Mouse (Mus musculus) CH12.LX (cell line): ENCODE data around the gene Irf2. TPM values are rescaled to one million over a fixed set of nuclear protein-coding genes. Genes with fewer than 3 reads are reported as not detected.

Source experiments
- DNase-seq: peaks from one replicate; pipeline ENCODE4 v3.0.0-alpha.2; 2013; ENCODE audit errors: extremely low read depth
- H3K27ac ChIP-seq: 2 replicates; pipeline ENCODE4 v1.5.1; 2012; ENCODE audit warnings: low read depth, mild to moderate bottlenecking, control low read depth, moderate library complexity; ENCODE audit not compliant: insufficient read depth
- H3K27me3 ChIP-seq: replicated peaks from 2 replicates; pipeline ENCODE3; 2012; ENCODE audit warnings: inconsistent platforms
- H3K36me3 ChIP-seq, 2 experiments: replicated peaks in 1 of 2; 2 replicates each; pipeline versions ENCODE3 to v1.6.1; 2012; ENCODE audit warnings: inconsistent platforms in 1 of 2, low read length in 1 of 2, mild to moderate bottlenecking in 1 of 2, mixed read lengths in 1 of 2, moderate library complexity in 1 of 2; ENCODE audit not compliant: control insufficient read depth in 1 of 2, insufficient read depth in 1 of 2
- H3K4me1 ChIP-seq, 2 experiments: 2 replicates each; pipeline ENCODE4 v1.6.1; 2012; ENCODE audit warnings: inconsistent platforms in 1 of 2, moderate library complexity in 1 of 2; ENCODE audit not compliant: insufficient read depth in 2 of 2, control insufficient read depth in 1 of 2
- H3K4me2 ChIP-seq: 2 replicates; pipeline ENCODE4 v1.6.1; 2012; ENCODE audit warnings: low read depth, mild to moderate bottlenecking, control low read depth; ENCODE audit not compliant: poor library complexity, insufficient read depth, severe bottlenecking
- H3K4me3 ChIP-seq, 3 experiments: fragments of 150-350 bp in 1 of 3; sonication (generic) in 1 of 3; replicated peaks in 1 of 3; 2 replicates each; pipeline versions ENCODE3 to v1.5.1; 2011 to 2012; ENCODE audit warnings: low read depth in 2 of 3, low read length in 2 of 3, mild to moderate bottlenecking in 2 of 3, moderate library complexity in 2 of 3, control low read depth in 1 of 3, improper control_type of control experiment in 1 of 3, inconsistent platforms in 1 of 3, mixed read lengths in 1 of 3; ENCODE audit not compliant: poor library complexity in 1 of 3
- H3K79me2 ChIP-seq: replicated peaks from 2 replicates; pipeline ENCODE4 v1.6.1; 2012; ENCODE audit warnings: mild to moderate bottlenecking, moderate library complexity; ENCODE audit not compliant: control insufficient read depth, poor library complexity, insufficient read depth, severe bottlenecking; ENCODE audit errors: extremely low read depth
- H3K9ac ChIP-seq: 2 replicates; pipeline ENCODE4 v1.6.1; 2012; ENCODE audit warnings: low read depth, mild to moderate bottlenecking, control low read depth, moderate library complexity; ENCODE audit not compliant: insufficient read depth
- H3K9me3 ChIP-seq: replicated peaks from 2 replicates; pipeline ENCODE3; 2012; ENCODE audit warnings: low read length, inconsistent platforms, mixed read lengths
- BHLHE40 ChIP-seq: IDR thresholded peaks from 2 replicates; pipeline ENCODE4 v1.6.1; 2011; ENCODE audit warnings: mild to moderate bottlenecking, low read depth, low read length, improper control_type of control experiment
- CHD1 ChIP-seq: IDR thresholded peaks from 2 replicates; pipeline ENCODE4 v1.6.1; 2012; ENCODE audit warnings: low read depth, low read length, improper control_type of control experiment, inconsistent platforms
- CHD2 ChIP-seq: IDR thresholded peaks from 2 replicates; pipeline ENCODE4 v1.6.1; 2011; ENCODE audit warnings: low read length, improper control_type of control experiment
- HCFC1 ChIP-seq: IDR thresholded peaks from 2 replicates; pipeline ENCODE4 v1.6.1; 2012; ENCODE audit warnings: low read depth, mild to moderate bottlenecking, inconsistent platforms, low read length, improper control_type of control experiment
- IRF4 ChIP-seq: IDR thresholded peaks from 2 replicates; pipeline ENCODE4 v1.6.1; 2014; ENCODE audit warnings: low read depth, mild to moderate bottlenecking, inconsistent platforms, low read length, improper control_type of control experiment
- KAT2A ChIP-seq: IDR thresholded peaks from 2 replicates; pipeline ENCODE4 v1.6.1; 2012; ENCODE audit warnings: low read length, improper control_type of control experiment, inconsistent platforms; ENCODE audit not compliant: insufficient replicate concordance
- MAX ChIP-seq: IDR thresholded peaks from 2 replicates; pipeline ENCODE4 v1.6.1; 2011; ENCODE audit warnings: low read length, improper control_type of control experiment
- MAZ ChIP-seq: IDR thresholded peaks from 2 replicates; pipeline ENCODE4 v1.6.1; 2012; ENCODE audit warnings: low read depth, mild to moderate bottlenecking, inconsistent platforms, low read length, improper control_type of control experiment, moderate library complexity
- MEF2A ChIP-seq: IDR thresholded peaks from 2 replicates; pipeline ENCODE4 v1.6.1; 2014; ENCODE audit warnings: low read depth, mild to moderate bottlenecking, inconsistent platforms, low read length, improper control_type of control experiment, borderline replicate concordance
- NELFE ChIP-seq: IDR thresholded peaks from 2 replicates; pipeline ENCODE4 v1.6.1; 2011; ENCODE audit warnings: low read depth, low read length, improper control_type of control experiment
- NRF1 ChIP-seq: IDR thresholded peaks from 2 replicates; pipeline ENCODE4 v1.6.1; 2014; ENCODE audit warnings: low read depth, mild to moderate bottlenecking, inconsistent platforms, low read length, improper control_type of control experiment, moderate library complexity
- POLR2A ChIP-seq: IDR thresholded peaks from 2 replicates; pipeline ENCODE4 v1.6.1; 2011; ENCODE audit warnings: low read depth, mild to moderate bottlenecking, improper control_type of control experiment, low read length
- SIN3A ChIP-seq: IDR thresholded peaks from 2 replicates; pipeline ENCODE4 v1.6.1; 2012; ENCODE audit warnings: low read length, improper control_type of control experiment, inconsistent platforms
- TBP ChIP-seq: conservative IDR thresholded peaks from 2 replicates; pipeline ENCODE4 v1.6.1; 2011; ENCODE audit warnings: low read depth, low read length, improper control_type of control experiment
- TCF12 ChIP-seq: IDR thresholded peaks from 2 replicates; pipeline ENCODE4 v1.6.1; 2014; ENCODE audit warnings: low read depth, mild to moderate bottlenecking, inconsistent platforms, low read length, improper control_type of control experiment
- UBTF ChIP-seq: IDR thresholded peaks from 2 replicates; pipeline ENCODE4 v1.6.1; 2012; ENCODE audit warnings: low read depth, mild to moderate bottlenecking, inconsistent platforms, low read length, improper control_type of control experiment, moderate library complexity
- USF2 ChIP-seq: conservative IDR thresholded peaks from 2 replicates; pipeline ENCODE4 v1.6.1; 2011; ENCODE audit warnings: low read depth, low read length, improper control_type of control experiment
- dilution Hi-C: fragments of 300-500 bp; cut with MboI; formaldehyde crosslinking; loops from 2 replicates; pipeline ENCODE4 v1.14.3; 2020; ENCODE audit warnings: low sequenced_read_pairs; ENCODE audit not compliant: extremely low pct_unique_long_range_greater_than_20kb, extremely low pct_ligation_motif_present
- in situ Hi-C: fragments of 300-500 bp; cut with MboI; formaldehyde crosslinking; loops from 3 replicates; pipeline ENCODE4 v1.14.3; 2019; ENCODE audit warnings: low sequenced_read_pairs, low pct_ligation_motif_present, low pct_unique_long_range_greater_than_20kb, mixed read lengths
- polyA plus RNA-seq: library from polyadenylated mRNA; unstranded; fragments of >175 nt; gene quantifications from 2 replicates; pipeline ENCODE4 v1.2.1, GENCODE M21; 2012; ENCODE audit warnings: low read depth; ENCODE audit not compliant: insufficient read length
- total RNA-seq, 2 experiments: library from RNA; depleted of rRNA; stranded (reverse); fragments of 300-350 nt in 1 of 2; fragments of >200 nt in 1 of 2; gene quantifications; 2 replicates each; pipeline ENCODE4 v1.2.3; 2012 to 2014

Irf2 gene
- total and polyA plus RNA-seq, 3 experiments = 7.1 to 37.4 (median 10.2) TPM

DNA sequence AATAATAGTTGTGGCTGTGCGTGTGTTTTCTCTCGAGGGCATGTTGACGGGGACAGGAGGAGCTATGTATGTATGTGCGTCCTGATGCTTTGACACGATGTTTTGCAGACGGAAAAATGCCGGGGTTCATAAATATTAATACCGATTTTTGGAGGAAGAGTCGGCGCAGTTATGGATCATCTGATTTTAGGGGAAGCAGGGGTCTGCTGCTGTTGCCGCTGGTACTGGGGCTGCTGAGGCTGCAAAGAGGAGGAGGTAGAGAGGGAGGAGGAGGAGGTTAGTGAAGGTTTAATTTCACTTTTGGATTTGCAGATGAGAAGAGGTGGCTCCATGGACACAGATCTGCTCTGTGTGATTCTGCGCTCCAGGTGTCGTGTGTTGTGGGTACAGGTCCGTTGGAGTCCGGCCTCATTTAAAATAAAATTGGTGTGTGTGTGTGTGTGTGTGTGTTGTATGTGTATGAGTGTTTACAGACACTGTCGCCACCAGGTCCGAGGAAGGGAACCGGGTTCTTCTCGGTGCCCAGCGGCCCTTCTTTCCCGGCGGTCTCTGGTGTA lies 502 bp downstream of the Irf2 start:
- no peaks in the 10 kb centered on the region for H3K27me3 ChIP-seq
- peak overlapping the region; percentile 96 for H3K9ac ChIP-seq
- DNase-seq = no peak
- peaks cover 64% of the 10 kb centered on the region for H3K79me2 ChIP-seq
- peaks cover 4 to 32% of the 10 kb centered on the region in 2 experiments; a peak in 3 of 4 replicates for H3K4me1 ChIP-seq
- peak overlapping the region; percentile 69 to 96 (median 96) for H3K4me3 ChIP-seq
- peaks cover 12% of the 10 kb centered on the region for H3K9me3 ChIP-seq
- H3K36me3 ChIP-seq = peaks cover 3 to 26% of the 10 kb centered on the region in 2 experiments
- H3K27ac ChIP-seq = peak overlapping the region; percentile 91
- TF ChIP-seq TBP = peak; percentile 53; the same call in 1 of the 2 replicates
- no peak for TF ChIP-seq KAT2A
- TF ChIP-seq HCFC1 = no peak
- TF ChIP-seq BHLHE40 = peak; percentile 22; the same call in 1 of the 2 replicates
- TF ChIP-seq IRF4 = no peak
- TF ChIP-seq MAX = no peak; the same call in 1 of the 2 replicates
- TF ChIP-seq NRF1 = no peak
- TF ChIP-seq, all 38 proteins: peak for 2
- in situ Hi-C loops (no loop called here), dilution Hi-C loops (no loop called here)
- H3K4me2 ChIP-seq = no peak overlapping the region

DNA sequence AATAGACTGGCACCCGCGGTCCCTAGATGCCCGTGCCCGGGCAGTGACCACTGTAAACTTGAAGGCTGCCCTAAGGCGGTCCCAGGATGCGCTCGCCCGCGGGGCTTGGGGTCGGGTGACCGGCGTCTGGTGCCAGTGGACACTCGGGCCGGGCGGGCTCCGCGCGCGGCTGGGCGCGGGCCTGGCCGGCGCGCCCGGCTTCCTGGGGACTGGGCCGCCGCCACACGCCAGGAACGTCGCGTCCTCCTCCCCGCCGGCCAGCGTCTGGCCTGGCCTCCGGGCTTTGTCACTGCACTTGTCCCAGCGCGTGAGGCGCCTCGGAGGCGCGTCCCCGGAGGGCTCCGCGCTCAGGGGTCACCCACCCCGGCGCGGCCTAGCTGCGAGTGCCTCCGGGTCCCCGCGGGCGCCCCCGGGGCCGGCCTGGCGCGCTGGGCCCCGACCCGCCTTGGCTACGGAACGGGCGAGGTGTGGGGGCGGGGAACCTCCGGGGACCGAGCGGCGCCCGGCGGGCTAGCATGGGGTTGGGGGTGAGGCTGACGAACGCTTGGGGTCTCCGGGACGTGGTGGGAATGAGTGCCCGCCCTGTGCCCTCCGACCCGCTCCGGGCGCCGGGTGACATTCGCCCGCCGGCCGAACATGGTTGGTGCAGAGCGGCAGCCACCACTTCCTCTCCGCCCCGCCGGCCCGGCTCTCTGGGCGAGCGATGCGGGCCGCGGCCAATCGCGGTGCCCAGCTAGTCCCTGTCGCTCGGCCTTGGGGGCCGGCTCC lies 1.2 kb downstream of the Irf2 start:
- dilution Hi-C loops (no loop called here), in situ Hi-C loops (no loop called here)
- Histone ChIP-seq H3K27me3 (no peaks in the 10 kb centered on the region), H3K9me3 (peaks cover 12% of the 10 kb centered on the region), H3K36me3 (peaks cover 3 to 22% of the 10 kb centered on the region in 2 experiments), H3K79me2 (peaks cover 70% of the 10 kb centered on the region), H3K4me2 (peak overlapping the region; percentile 77; the same call in 1 of the 2 replicates), H3K27ac (peak overlapping the region; percentile 91), H3K9ac (peak overlapping the region; percentile 96), H3K4me1 (peaks cover 4 to 32% of the 10 kb centered on the region in 2 experiments; a peak in 3 of 4 replicates), H3K4me3 (peak overlapping the region; percentile 69 to 96 (median 96))
- peak; percentile 96 for TF ChIP-seq UBTF
- no peak for TF ChIP-seq NRF1
- TF ChIP-seq TCF12 = peak; percentile 69
- peak; percentile 41; the same call in 1 of the 2 replicates for TF ChIP-seq SIN3A
- 0 out of 2 replicates have a peak, but pooled peaks have one; percentile 41 for TF ChIP-seq POLR2A
- no peak for TF ChIP-seq MAZ
- TF ChIP-seq CHD1 = peak; percentile 83; the same call in 1 of the 2 replicates
- 0 out of 2 replicates have a peak, but pooled peaks have one; percentile 7 for TF ChIP-seq IRF4
- no peak for TF ChIP-seq USF2
- TF ChIP-seq MEF2A = 0 out of 2 replicates have a peak, but pooled peaks have one; percentile 19
- TF ChIP-seq CHD2 = peak; percentile 60
- TF ChIP-seq NELFE = 0 out of 2 replicates have a peak, but pooled peaks have one; percentile 36
- DNase-seq = no peak
